Mouse (Mus musculus): Measurements from ENCODE around the gene Uaca.

DNA sequence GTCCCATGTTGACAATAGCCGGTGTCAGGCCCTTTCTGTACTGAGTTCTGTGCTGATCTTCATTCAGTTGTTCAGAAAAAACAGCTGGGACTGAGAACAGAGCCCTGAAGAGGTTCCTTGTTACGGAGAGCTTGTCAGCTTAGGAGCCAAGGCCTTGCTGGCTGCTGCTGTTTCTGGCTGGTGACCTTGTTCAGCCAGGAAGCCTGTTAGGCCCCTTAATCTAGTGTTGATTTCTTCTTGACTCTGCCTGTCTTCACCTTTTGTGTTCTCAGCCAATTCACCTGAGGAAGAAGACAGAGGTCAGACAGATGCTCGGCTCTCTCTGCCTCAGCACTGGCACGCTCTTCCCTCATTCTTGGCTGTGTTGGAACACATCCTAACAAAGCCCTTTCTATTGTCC lies 104.9 kb downstream of the Uaca start:
- TF ChIP-seq NELFE (IDR thresholded peaks at IDR 0.05; ENCODE audit: low read depth, low read length) (no peak), MEF2A (IDR thresholded peaks at IDR 0.05; ENCODE audit: borderline replicate concordance, low read depth, low read length) (no peak), CTCF (conservative IDR thresholded peaks at IDR 0.05 in 1 of 2, IDR thresholded peaks at IDR 0.05 in 1 of 2; ENCODE audit: low read depth in 2 of 2, low read length in 2 of 2) (no peak), UBTF (IDR thresholded peaks at IDR 0.05; ENCODE audit: low read depth, low read length) (no peak), POLR2AphosphoS2 (IDR thresholded peaks at IDR 0.05; ENCODE audit: low read depth, low read length) (no peak), EP300 (IDR thresholded peaks at IDR 0.05; ENCODE audit: low read length) (no peak), JUND (conservative IDR thresholded peaks at IDR 0.05; ENCODE audit: low read depth, low read length) (no peak), KAT2A (IDR thresholded peaks at IDR 0.05; ENCODE audit: insufficient replicate concordance, low read length) (no peak), POLR2A (IDR thresholded peaks at IDR 0.05; ENCODE audit: low read depth, low read length) (no peak), HCFC1 (IDR thresholded peaks at IDR 0.05; ENCODE audit: low read depth, low read length) (no peak)
